Mouse (Mus musculus): ENCODE results near the gene Apoc3.

DNA sequence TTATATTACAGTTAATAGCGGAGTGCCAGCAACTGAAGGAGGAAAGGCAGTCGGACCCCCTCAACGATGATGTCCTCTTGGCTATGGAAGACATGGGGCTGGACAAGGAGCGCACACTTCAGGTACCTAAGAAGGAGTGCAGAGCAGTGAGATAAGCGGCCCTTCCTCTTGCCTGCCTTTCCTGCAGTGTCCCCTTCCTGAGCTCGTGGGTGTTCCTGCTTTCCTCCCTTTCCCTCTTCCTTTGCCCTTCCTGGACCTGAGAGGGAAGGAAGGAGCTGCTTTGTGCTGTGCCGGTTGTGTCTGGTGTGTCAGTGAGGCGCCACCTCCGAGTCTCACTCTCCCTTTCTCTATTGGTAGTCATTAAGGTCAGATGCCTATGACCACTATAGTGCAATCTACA lies 40.6 kb downstream of the Apoc3 start:
- no peak for TF ChIP-seq CTCF (IDR thresholded peaks at IDR 0.05; ENCODE audit: control insufficient read depth, insufficient read depth, low read length)
- TF ChIP-seq POLR2A (IDR thresholded peaks at IDR 0.05; ENCODE audit: borderline replicate concordance, control insufficient read depth, low read depth, low read length): no peak
